Mouse (Mus musculus) spleen, embryonic (tissue): Measurements from ENCODE around the gene Clasp2.

Source experiments
- CTCF ChIA-PET: fragments of 350-600 bp; sonication (Branson Sonifier 250); formaldehyde crosslinking; loops from one replicate; lab custom pipeline; 2022; lab: Charles Lee

The Clasp2 gene

GRCm38 (mm10) chr9:113741108-113741636 is at the start of gene Clasp2:
TSS of gene Clasp2 (plus strand) at chr9:113741473.
- CTCF ChIA-PET: no interaction called here

- CTCF ChIA-PET: no interaction called here
These were observed 39.7 kb upstream of the Clasp2 start for GRCm38 (mm10) chr9:113701441-113702160.

GRCm38 (mm10) chr9:113706108-113706507 is 35.2 kb upstream of the Clasp2 start:
- CTCF ChIA-PET: interaction anchor here (0.6 kb wide), 2 partner anchors 25 to 32 kb away, joined by 4 to 17 read pairs; no protein-coding TSS in a partner anchor

- CTCF ChIA-PET: interaction anchor here (0.7 kb wide), 1 partner anchor 9 kb away, joined by 3 read pairs; no protein-coding TSS in a partner anchor
These were observed 34.4 kb upstream of the Clasp2 start for GRCm38 (mm10) chr9:113706841-113707240.

GRCm38 (mm10) chr9:113707481-113708360 is 33.6 kb upstream of the Clasp2 start, which contains the start of gene Pdcd6ip:
TSS of gene Pdcd6ip (minus strand) at chr9:113708259.
- CTCF ChIA-PET: interaction anchor here (0.7 kb wide), 1 partner anchor 10 kb away, joined by 3 read pairs; no protein-coding TSS in a partner anchor

- CTCF ChIA-PET: no interaction called here
These were observed 32.7 kb upstream of the Clasp2 start for GRCm38 (mm10) chr9:113708361-113709280.

- CTCF ChIA-PET: no interaction called here
These were observed 30.4 kb upstream of the Clasp2 start for GRCm38 (mm10) chr9:113710871-113711270.

- CTCF ChIA-PET: no interaction called here
These were observed 22.2 kb upstream of the Clasp2 start for GRCm38 (mm10) chr9:113719063-113719462.

- CTCF ChIA-PET: no interaction called here
These were observed 16.6 kb upstream of the Clasp2 start for GRCm38 (mm10) chr9:113724646-113725045.

GRCm38 (mm10) chr9:113725609-113726008 is 15.7 kb upstream of the Clasp2 start:
- CTCF ChIA-PET: interaction anchor here (1.3 kb wide), 1 partner anchor 11 kb away, joined by 4 read pairs; no protein-coding TSS in a partner anchor

GRCm38 (mm10) chr9:113726131-113726530 is 15.1 kb upstream of the Clasp2 start:
- CTCF ChIA-PET: interaction anchor here (1.3 kb wide), 1 partner anchor 12 kb away, joined by 4 read pairs; no protein-coding TSS in a partner anchor

- CTCF ChIA-PET: no interaction called here
These were observed 14.1 kb upstream of the Clasp2 start for GRCm38 (mm10) chr9:113726991-113727680.

GRCm38 (mm10) chr9:113731540-113731939 is 9.7 kb upstream of the Clasp2 start:
- CTCF ChIA-PET: no interaction called here

- CTCF ChIA-PET: no interaction called here
These were observed 5.4 kb upstream of the Clasp2 start for GRCm38 (mm10) chr9:113735920-113736319.

GRCm38 (mm10) chr9:113738021-113738420 is 3.3 kb upstream of the Clasp2 start:
- CTCF ChIA-PET: no interaction called here

GRCm38 (mm10) chr9:113738941-113739340 is 2.3 kb upstream of the Clasp2 start:
- CTCF ChIA-PET: interaction anchor here (0.6 kb wide), 1 partner anchor 33 kb away, joined by 4 read pairs; no protein-coding TSS in a partner anchor

GRCm38 (mm10) chr9:113741637-113742137 is 414 bp downstream of the Clasp2 start:
- CTCF ChIA-PET: no interaction called here

- CTCF ChIA-PET: no interaction called here
These were observed 1.1 kb downstream of the Clasp2 start for GRCm38 (mm10) chr9:113742361-113742794.

- CTCF ChIA-PET: no interaction called here
These were observed 2.0 kb downstream of the Clasp2 start for GRCm38 (mm10) chr9:113743291-113743690.

- CTCF ChIA-PET: interaction anchor here (0.7 kb wide), 1 partner anchor 30 kb away, joined by 3 read pairs; no protein-coding TSS in a partner anchor
These were observed 8.1 kb downstream of the Clasp2 start for GRCm38 (mm10) chr9:113749356-113749755.
